Mouse (Mus musculus) ES-E14 (cell line): ENCODE measurements at regions not wholly inside any gene's neighbourhood (a gene's known extent, or its start where the extent isn't known, plus 50 kb on each side); places are given as distances from the start of the nearest gene placed in this dataset.

ENCODE experiments used
- CHD2 ChIP-seq: IDR thresholded peaks from 2 replicates; pipeline ENCODE4 v1.6.1; 2014; ENCODE audit warnings: mild to moderate bottlenecking, low read depth, low read length, inconsistent platforms
- HCFC1 ChIP-seq: IDR thresholded peaks from 2 replicates; pipeline ENCODE4 v1.6.1; 2012; ENCODE audit warnings: low read length, inconsistent platforms, borderline replicate concordance; ENCODE audit not compliant: insufficient read depth
- ZC3H11A ChIP-seq: IDR thresholded peaks from 2 replicates; pipeline ENCODE4 v1.6.1; 2012; ENCODE audit warnings: low read depth, mild to moderate bottlenecking, inconsistent platforms, low read length, borderline replicate concordance
- ZNF384 ChIP-seq: IDR thresholded peaks from 2 replicates; pipeline ENCODE4 v1.6.1; 2012; ENCODE audit warnings: low read depth, low read length, inconsistent platforms

DNA sequence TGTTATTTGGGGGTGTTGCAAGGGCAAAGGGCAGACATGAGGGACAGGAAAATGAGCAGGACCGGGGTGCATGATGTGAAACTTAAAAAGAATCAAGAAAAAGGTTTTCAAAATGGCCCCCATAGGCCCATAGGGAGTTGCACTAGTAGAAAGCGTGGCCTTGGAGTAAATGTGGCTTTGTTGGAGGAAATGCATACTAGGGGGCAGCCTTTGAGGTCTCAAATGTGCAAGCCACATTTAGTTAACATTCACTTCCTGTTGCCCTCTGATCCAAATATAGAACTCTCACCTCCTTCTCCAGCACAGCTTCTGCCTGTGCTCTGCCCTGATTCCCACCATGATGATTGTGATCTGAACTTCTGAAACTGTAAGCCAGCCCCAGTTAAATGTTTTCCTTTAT, 173.2 kb downstream of the Kdr start:
- no peak for TF ChIP-seq ZNF384
- no peak for TF ChIP-seq ZC3H11A
- TF ChIP-seq CHD2 = no peak
- TF ChIP-seq HCFC1 = no peak
